Mouse (Mus musculus) MEL (cell line): ENCODE measurements around the gene Mrgprb4.

Experiments
- CTCF ChIP-seq, 3 experiments: IDR thresholded peaks in 2 of 3; conservative IDR thresholded peaks in 1 of 3; 2 replicates each; pipeline ENCODE4 v1.5.1; 2011 to 2012; ENCODE audit warnings: low read length in 3 of 3, low read depth in 2 of 3, mild to moderate bottlenecking in 2 of 3, improper control_type of control experiment in 1 of 3, inconsistent platforms in 1 of 3, mixed read lengths in 1 of 3, moderate library complexity in 1 of 3; ENCODE audit not compliant: control insufficient read depth in 1 of 3, insufficient read depth in 1 of 3, poor library complexity in 1 of 3, severe bottlenecking in 1 of 3
- ETS1 ChIP-seq: IDR thresholded peaks from 2 replicates; pipeline ENCODE4 v1.6.1; 2012; ENCODE audit warnings: low read depth, mild to moderate bottlenecking, inconsistent platforms, low read length, improper control_type of control experiment, moderate library complexity
- JUND ChIP-seq: IDR thresholded peaks from 2 replicates; pipeline ENCODE4 v1.6.1; 2011; ENCODE audit warnings: low read depth, mild to moderate bottlenecking, improper control_type of control experiment, low read length
- POLR2AphosphoS2 ChIP-seq: IDR thresholded peaks from 2 replicates; pipeline ENCODE4 v1.6.1; 2011; ENCODE audit warnings: low read length, improper control_type of control experiment
- TBP ChIP-seq: IDR thresholded peaks from 2 replicates; pipeline ENCODE4 v1.8.0; 2011; ENCODE audit warnings: low read depth, low read length, improper control_type of control experiment
- TCF12 ChIP-seq: IDR thresholded peaks from 2 replicates; pipeline ENCODE4 v1.6.1; 2014; ENCODE audit warnings: low read depth, mild to moderate bottlenecking, inconsistent platforms, low read length, improper control_type of control experiment, moderate library complexity
- ZC3H11A ChIP-seq: IDR thresholded peaks from 2 replicates; pipeline ENCODE4 v1.6.1; 2012; ENCODE audit warnings: low read depth, mild to moderate bottlenecking, inconsistent platforms, low read length, improper control_type of control experiment

GRCm38 (mm10) chr7:48168919-48169318 is 30.2 kb downstream of the Mrgprb4 start, which contains the start of gene Mrgprb5:
- TF ChIP-seq JUND: no peak
- no peak for TF ChIP-seq TCF12
- no peak for TF ChIP-seq POLR2AphosphoS2
- TF ChIP-seq ZC3H11A: no peak
- no peak for TF ChIP-seq CTCF (IDR thresholded peaks at IDR 0.05 in 2 of 3, conservative IDR thresholded peaks at IDR 0.05 in 1 of 3; ENCODE audit: control insufficient read depth in 1 of 3, insufficient read depth in 1 of 3, low read depth in 2 of 3, low read length in 3 of 3, poor library complexity in 1 of 3, severe bottlenecking in 1 of 3)
- TF ChIP-seq TBP: no peak
- TF ChIP-seq ETS1: no peak
